ENCODE assay signal across 9 mouse cellular contexts in genomic region chr16:23452476-23452875, GRCm38 (mm10). TPM values are rescaled to one million over a fixed set of nuclear protein-coding genes. Genes with fewer than 3 reads are reported as not detected.
DNase-seq lines count a peak whose midpoint lies in the region; ATAC-seq and TF ChIP-seq lines count a peak whose summit lies in the region.
"Had no signal": no experiment of that assay in that cellular context is flagged by ENCODE, and none has a peak within 500 bp of the region (broad histone marks: within the 10 kb centered on the region; RNA-seq: fewer than 3 reads in every experiment).

No protein-coding gene starts in this region.

- TF ChIP-seq POLR2A in bone marrow, adult 2 months (IDR thresholded peaks at IDR 0.05; ENCODE audit: borderline replicate concordance, control insufficient read depth, low read depth, low read length): no peak

- no peaks in the 10 kb centered on the region for H3K4me1 ChIP-seq in bone marrow, adult 2 months (ENCODE audit: control insufficient read depth, insufficient read depth, low read length)
- H3K4me1 ChIP-seq in forebrain, embryonic 12.5 days: peaks cover 3% of the 10 kb centered on the region; the same call in 1 of the 2 replicates
- no peaks in the 10 kb centered on the region for H3K4me1 ChIP-seq in midbrain, embryonic 12.5 days
- H3K4me1 ChIP-seq in stomach, postnatal 0 days (replicated peaks; ENCODE audit: control insufficient read depth, insufficient read depth): no peaks in the 10 kb centered on the region
- H3K4me1 ChIP-seq: megakaryocyte, embryonic 14.5 days had no signal

- no peak for TF ChIP-seq EP300 in stomach, postnatal 0 days (optimal IDR thresholded peaks at IDR 0.05)

- no peaks in the 10 kb centered on the region for H3K36me3 ChIP-seq in forebrain, embryonic 12.5 days (replicated peaks)
- H3K36me3 ChIP-seq in midbrain, embryonic 12.5 days: no peaks in the 10 kb centered on the region
- H3K36me3 ChIP-seq in stomach, postnatal 0 days (ENCODE audit: control insufficient read depth, insufficient read depth, low read length): no peaks in the 10 kb centered on the region

- H3K27ac ChIP-seq in bone marrow, adult 2 months (ENCODE audit: control insufficient read depth, insufficient read depth, low read depth, low read length, poor library complexity): no peak overlapping the region
- H3K27ac ChIP-seq in forebrain, embryonic 12.5 days: no peak overlapping the region
- H3K27ac ChIP-seq in left cerebral cortex, adult 2 months: no peak overlapping the region
- H3K27ac ChIP-seq in midbrain, embryonic 12.5 days (replicated peaks): no peak overlapping the region
- no peak overlapping the region for H3K27ac ChIP-seq in stomach, postnatal 0 days (replicated peaks)

- intact Hi-C loops in left cerebral cortex, adult 2 months (cut with DNase I): loop anchor here (1.0 kb wide), 3 partner anchors 98 to 501 kb away; no protein-coding TSS in a partner anchor

- 25% methylated on average over 3 of the region's 3 CpGs for WGBS in bone marrow, adult 2 months
- WGBS in forebrain, embryonic 12.5 days: 7% methylated on average over 3 of the region's 3 CpGs
- WGBS in midbrain, embryonic 12.5 days: 5% methylated on average over 3 of the region's 3 CpGs
- 27% methylated on average over 3 of the region's 3 CpGs for WGBS in stomach, postnatal 0 days

- peak; percentile 63; the same call in 1 of the 2 replicates for ATAC-seq in forebrain, embryonic 12.5 days (ENCODE audit: low FRiP score)
- peak; percentile 78; the same call in 1 of the 2 replicates for ATAC-seq in midbrain, embryonic 12.5 days (ENCODE audit: low FRiP score, low read depth)
- peak; percentile 45; the same call in 1 of the 2 replicates for ATAC-seq in stomach, postnatal 0 days (ENCODE audit: low FRiP score, low TSS enrichment)

- no peaks in the 10 kb centered on the region for H3K9me3 ChIP-seq in forebrain, embryonic 12.5 days
- H3K9me3 ChIP-seq in midbrain, embryonic 12.5 days: no peaks in the 10 kb centered on the region
- H3K9me3 ChIP-seq in stomach, postnatal 0 days (ENCODE audit: control insufficient read depth, low read length): no peaks in the 10 kb centered on the region
- H3K9me3 ChIP-seq: megakaryocyte, embryonic 14.5 days had no signal

- DNase-seq in gastrocnemius, adult 18-20 months (ENCODE audit: low spot score): peak; percentile 42
- no peak for DNase-seq in gastrocnemius, postnatal 25 days
- DNase-seq in induced T-regulatory cell, adult 2 months (ENCODE audit: low read depth): peak; percentile 52
- peak; percentile 42 to 63 for DNase-seq in left cerebral cortex, adult 2 months (ENCODE audit: extremely low spot score in 1 of 2, low spot score in 2 of 2)
- DNase-seq in stomach, postnatal 0 days (ENCODE audit: low spot score): peak; percentile 51

- H3K4me3 ChIP-seq in bone marrow, adult 2 months (replicated peaks; ENCODE audit: control insufficient read depth, low read depth, low read length): no peak overlapping the region
- H3K4me3 ChIP-seq in forebrain, embryonic 12.5 days (replicated peaks): no peak overlapping the region
- H3K4me3 ChIP-seq in left cerebral cortex, adult 2 months: no peak overlapping the region
- no peak overlapping the region for H3K4me3 ChIP-seq in midbrain, embryonic 12.5 days
- H3K4me3 ChIP-seq in stomach, postnatal 0 days (ENCODE audit: low read depth, low read length): no peak overlapping the region
- H3K4me3 ChIP-seq: megakaryocyte, embryonic 14.5 days had no signal

- no peaks in the 10 kb centered on the region for H3K27me3 ChIP-seq in forebrain, embryonic 12.5 days
- no peaks in the 10 kb centered on the region for H3K27me3 ChIP-seq in midbrain, embryonic 12.5 days
- no peaks in the 10 kb centered on the region for H3K27me3 ChIP-seq in stomach, postnatal 0 days (ENCODE audit: control insufficient read depth, insufficient read depth, low read length)

- peak; percentile 31; the same call in 1 of the 2 replicates for TF ChIP-seq CTCF in bone marrow, adult 2 months (IDR thresholded peaks at IDR 0.05; ENCODE audit: control insufficient read depth, insufficient read depth, low read length)
- peak; percentile 88 for TF ChIP-seq CTCF in left cerebral cortex, adult 2 months (IDR thresholded peaks at IDR 0.05)
- peak; percentile 86 for TF ChIP-seq CTCF in stomach, postnatal 0 days (IDR thresholded peaks at IDR 0.05; ENCODE audit: low read depth)

- H3K4me2 ChIP-seq in forebrain, embryonic 12.5 days: no peak overlapping the region
- H3K4me2 ChIP-seq in midbrain, embryonic 12.5 days (replicated peaks): no peak overlapping the region
- H3K4me2 ChIP-seq in stomach, postnatal 0 days (replicated peaks; ENCODE audit: low read depth): no peak overlapping the region

- no peak overlapping the region for H3K9ac ChIP-seq in forebrain, embryonic 12.5 days
- no peak overlapping the region for H3K9ac ChIP-seq in midbrain, embryonic 12.5 days (replicated peaks)
- H3K9ac ChIP-seq in stomach, postnatal 0 days (ENCODE audit: low read length): no peak overlapping the region

RNA-seq across cellular contexts. Expression of gene Rtp1, which starts 23.5 kb away (rescaled TPM):
- total RNA-seq in gastrocnemius, adult 18-20 months (2021): not detected
- total RNA-seq in gastrocnemius, postnatal 25 days (2021): not detected
- not detected in 2 replicates for polyA plus RNA-seq in bone marrow, adult 2 months (2011; ENCODE audit: insufficient read depth, insufficient read length, low replicate concordance, missing spikeins)
- 0.42 and 0.94 TPM in 2 replicates for polyA plus RNA-seq in forebrain, embryonic 12.5 days (2016; fragmentation: Nextera tagmentation; extraction: Ambion mirVana)
- under 1 TPM; 0.14 to 0.70 TPM for total RNA-seq in left cerebral cortex, adult 2 months (2021)
- polyA plus RNA-seq in midbrain, embryonic 12.5 days (2016; fragmentation: Nextera tagmentation; extraction: Ambion mirVana): not detected in 2 replicates
- 0.02 TPM in 1 of 2 replicates, not detected in the other for polyA plus RNA-seq in stomach, postnatal 0 days (2015; fragmentation: Nextera tagmentation; extraction: Ambion mirVana)

Comparison
In these comparisons a context has a peak if more than half of its experiments do, and no peak if none do; other contexts are left out.
1. CTCF ChIP-seq: peak in every context shown above with its lines; median percentile 88 in left cerebral cortex, adult 2 months; 86 in stomach, postnatal 0 days; 31 in bone marrow, adult 2 months.